Mouse (Mus musculus): ENCODE data around the gene Ovol2. TPM values are rescaled to one million over a fixed set of nuclear protein-coding genes. Genes with fewer than 3 reads are reported as not detected.

The Ovol2 gene
- polyA plus RNA-seq (2014; fragmentation: Illumina TruSeq; extraction: RNeasy Lipid Tissue Mini Kit (QIAGEN cat#74804); ENCODE audit: low replicate concordance): 5.1 TPM

GRCm38 (mm10) chr2:144331401-144332302, at the start of gene Ovol2:
Gene Ovol2, minus strand, starts transcription at chr2:144332146.

DNA sequence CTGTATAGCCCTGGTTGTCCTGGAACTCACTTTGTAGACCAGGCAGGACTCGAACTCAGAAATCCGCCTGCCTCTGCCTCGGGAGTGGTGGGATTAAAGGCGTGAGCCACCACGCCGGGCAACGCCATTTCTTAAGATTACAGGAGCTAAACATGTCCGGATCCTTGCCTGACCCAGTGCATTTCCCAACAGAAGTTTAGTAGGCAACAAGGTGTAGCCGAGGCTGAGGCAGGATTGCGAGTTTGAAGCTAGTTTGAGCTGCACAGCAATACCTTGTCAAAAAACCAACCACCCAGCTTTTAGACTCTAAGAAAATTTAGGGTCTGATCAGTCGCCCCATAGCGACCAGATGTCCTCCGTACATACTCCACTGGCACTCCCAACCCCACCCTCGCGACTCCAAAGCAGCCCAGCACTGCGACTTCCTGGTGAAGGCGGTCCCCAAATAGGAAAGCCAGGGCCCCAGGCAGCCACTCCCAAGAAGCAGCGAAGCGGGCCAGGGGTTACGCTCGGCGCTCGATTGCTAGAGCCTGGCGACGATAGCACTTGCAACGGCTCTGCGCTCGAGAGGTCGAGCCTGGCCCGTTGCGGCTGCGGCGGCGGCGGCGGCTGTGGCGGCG, 36.6 kb upstream of the Ovol2 start, which contains the start of the genes Kat14 and Pet117:
Kat14 (plus strand) TSS at position 584 of the 620 bp plus-strand sequence.
Pet117 (plus strand) TSS at position 597 of the 620 bp plus-strand sequence.

GRCm38 (mm10) chr2:144270507-144271420, 61.2 kb downstream of the Ovol2 start, which contains the start of the genes Mgme1 and Snx5:
Gene Mgme1, plus strand, starts transcription at chr2:144270663.
Gene Snx5, minus strand, starts transcription at chr2:144270906.

Other genes starting within 250 kb of the Ovol2 start
- 3.2 TPM for gene Mgme1, start 61.5 kb downstream of the Ovol2 start, polyA plus RNA-seq (2014; fragmentation: Illumina TruSeq; extraction: RNeasy Lipid Tissue Mini Kit (QIAGEN cat#74804); ENCODE audit: low replicate concordance)
- gene Snx5, start 61.2 kb downstream of the Ovol2 start, polyA plus RNA-seq (2014; fragmentation: Illumina TruSeq; extraction: RNeasy Lipid Tissue Mini Kit (QIAGEN cat#74804); ENCODE audit: low replicate concordance): 258 TPM
- gene Kat14, start 36.8 kb upstream of the Ovol2 start, polyA plus RNA-seq (2014; fragmentation: Illumina TruSeq; extraction: RNeasy Lipid Tissue Mini Kit (QIAGEN cat#74804); ENCODE audit: low replicate concordance): 3.7 TPM
- gene Pet117, start 36.9 kb upstream of the Ovol2 start, polyA plus RNA-seq (2014; fragmentation: Illumina TruSeq; extraction: RNeasy Lipid Tissue Mini Kit (QIAGEN cat#74804); ENCODE audit: low replicate concordance): 3.2 TPM
- 0.45 TPM for gene Dzank1, start 195.3 kb upstream of the Ovol2 start, polyA plus RNA-seq (2014; fragmentation: Illumina TruSeq; extraction: RNeasy Lipid Tissue Mini Kit (QIAGEN cat#74804); ENCODE audit: low replicate concordance)
- 32.0 TPM for gene Polr3f, start 195.6 kb upstream of the Ovol2 start, polyA plus RNA-seq (2014; fragmentation: Illumina TruSeq; extraction: RNeasy Lipid Tissue Mini Kit (QIAGEN cat#74804); ENCODE audit: low replicate concordance)
- gene Rbbp9, start 218.7 kb upstream of the Ovol2 start, polyA plus RNA-seq (2014; fragmentation: Illumina TruSeq; extraction: RNeasy Lipid Tissue Mini Kit (QIAGEN cat#74804); ENCODE audit: low replicate concordance): 73.5 TPM
- gene Sec23b, start 224.1 kb upstream of the Ovol2 start, polyA plus RNA-seq (2014; fragmentation: Illumina TruSeq; extraction: RNeasy Lipid Tissue Mini Kit (QIAGEN cat#74804); ENCODE audit: low replicate concordance): 115 TPM

All from small intestine, adult 10 weeks (tissue).